Mouse (Mus musculus) skeletal muscle tissue, adult 2 months (tissue): ENCODE measurements at regions not wholly inside any gene's neighbourhood (a gene's known extent, or its start where the extent isn't known, plus 50 kb on each side); places are given as distances from the start of the nearest gene placed in this dataset.
A peak's percentile ranks its signal among the peaks of the same experiment; 100 is the strongest.

Source experiments
- DNase-seq: peaks from one replicate; pipeline ENCODE4 v3.0.0-alpha.2; 2012; ENCODE audit warnings: low read depth, low spot score

DNA sequence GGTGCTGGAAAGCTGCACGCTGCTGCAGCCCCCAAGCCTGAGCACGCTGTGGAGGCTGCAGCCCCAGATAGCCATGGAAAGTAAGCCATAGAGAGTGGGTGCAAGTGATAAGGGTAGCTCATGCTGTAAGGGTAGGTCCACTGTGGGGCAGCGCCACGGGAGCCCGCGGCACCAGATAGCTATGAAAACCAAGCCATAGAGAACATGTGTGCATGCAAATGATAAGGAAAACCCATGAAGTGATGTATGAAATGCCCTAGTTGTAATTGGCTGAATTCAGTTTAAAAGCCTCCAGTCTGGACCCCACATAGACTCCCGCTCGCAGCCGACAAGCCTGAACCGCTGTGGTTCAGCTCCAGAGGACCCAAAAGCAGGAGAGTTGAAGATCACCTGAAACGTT is 58.8 kb upstream of the L3mbtl3 start:
- DNase-seq, result no peak

DNA sequence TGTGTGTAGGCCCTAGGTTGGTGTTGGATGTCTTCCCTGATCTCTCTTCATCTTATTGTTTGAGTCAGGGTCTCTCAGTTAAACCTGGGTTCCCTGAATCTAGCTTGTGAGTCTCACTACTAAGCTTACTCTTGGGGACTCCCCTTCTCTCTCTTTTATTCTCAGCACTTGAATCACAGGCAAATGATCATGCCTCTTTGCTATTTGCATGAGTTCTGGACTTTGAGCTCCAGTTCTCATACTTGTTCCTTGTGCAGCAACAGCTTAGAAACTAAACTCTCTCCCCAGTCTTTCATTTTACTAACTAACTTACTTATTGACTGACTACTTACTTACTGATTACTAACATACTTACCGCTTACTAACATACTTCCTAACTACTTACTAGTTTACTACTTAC is 64.9 kb upstream of the L3mbtl3 start:
- DNase-seq, result no peak

DNA sequence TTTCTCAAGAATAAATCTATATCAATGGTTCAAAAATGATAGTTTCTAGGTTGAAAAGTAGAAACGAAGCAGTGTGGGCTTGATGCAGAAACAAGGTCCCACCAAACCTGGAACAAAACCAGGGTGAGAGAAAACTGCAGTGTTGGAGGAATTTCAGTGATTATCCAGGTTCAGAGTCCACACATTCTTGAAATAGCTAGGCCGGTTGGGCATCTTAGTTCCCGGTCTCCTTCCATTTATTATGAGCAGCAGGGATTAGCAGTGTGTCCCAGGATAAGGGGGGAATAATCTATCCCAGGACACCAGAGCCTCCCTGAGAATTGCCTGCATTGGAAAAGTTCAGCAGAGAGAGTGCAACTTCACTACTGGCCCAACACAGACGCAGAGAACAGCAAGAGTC is 108.5 kb upstream of the L3mbtl3 start:
- DNase-seq, result no peak

DNA sequence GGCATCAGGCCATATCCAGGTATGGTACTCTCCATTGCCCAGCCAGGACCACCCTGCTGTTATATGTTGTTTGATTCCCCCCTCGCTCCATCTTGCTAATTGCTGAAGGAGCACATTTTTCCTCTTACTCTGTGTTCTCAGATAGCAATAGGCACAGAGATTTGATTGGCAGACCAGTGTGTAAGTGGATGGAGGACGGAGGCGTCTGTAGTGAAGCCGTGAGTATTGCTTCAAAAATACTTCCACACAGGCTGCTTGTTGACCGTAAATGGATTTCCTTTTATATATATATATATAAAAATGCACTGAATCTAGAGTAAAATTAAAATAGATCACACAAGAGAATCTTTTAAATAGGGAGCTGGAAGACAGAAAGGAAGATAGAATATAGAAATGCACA is 115.6 kb upstream of the L3mbtl3 start:
- DNase-seq, result no peak

DNA sequence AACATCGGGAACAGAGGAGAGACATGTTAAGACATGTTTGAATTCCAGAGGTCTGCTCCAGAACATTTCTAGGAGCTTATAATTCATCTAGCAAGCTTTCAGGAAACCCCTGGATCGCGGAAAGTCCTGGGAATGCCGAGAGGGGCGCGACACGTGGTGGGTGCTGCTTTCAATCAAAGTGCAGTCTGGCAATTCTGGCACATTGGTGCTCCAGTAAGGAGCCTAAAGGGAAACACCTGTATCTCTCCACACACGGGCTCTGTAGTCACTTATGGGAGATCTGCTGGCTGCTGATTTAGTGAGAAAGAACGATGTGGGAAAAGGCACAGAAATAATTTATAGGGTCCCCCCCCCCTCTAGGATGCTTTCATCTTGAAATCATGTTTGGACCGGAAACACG is 116.4 kb upstream of the L3mbtl3 start:
- no peak for DNase-seq

DNA sequence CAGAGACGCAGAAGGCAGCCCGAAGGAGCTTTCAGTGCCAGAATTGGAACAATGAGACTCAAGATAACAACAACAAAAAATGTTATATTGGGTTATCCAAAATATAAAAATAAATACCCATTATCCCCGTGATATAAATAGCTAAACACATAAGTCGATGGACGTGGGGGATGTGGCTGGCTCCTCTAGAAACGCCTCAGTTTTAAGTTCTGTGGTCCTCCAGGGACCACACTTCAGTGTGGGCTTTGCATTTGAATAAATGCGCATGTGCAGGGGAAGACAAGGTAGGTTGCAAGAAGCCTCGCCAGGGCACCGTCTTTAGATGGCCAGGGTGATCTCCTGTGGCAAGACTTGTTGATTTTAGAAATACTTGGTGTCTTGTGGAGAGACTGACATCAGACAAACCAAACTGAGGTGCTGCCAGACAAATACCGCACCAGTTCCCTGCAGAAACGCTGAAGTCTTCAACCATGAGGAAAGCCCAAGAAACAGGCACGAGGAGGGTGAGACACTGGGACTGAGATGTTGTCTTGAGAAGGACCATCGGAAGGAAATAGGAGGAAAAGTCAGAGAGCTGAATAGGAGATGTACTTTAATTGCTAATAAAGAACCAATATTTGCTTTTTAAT is 117.2 kb upstream of the L3mbtl3 start:
- no peak for DNase-seq

DNA sequence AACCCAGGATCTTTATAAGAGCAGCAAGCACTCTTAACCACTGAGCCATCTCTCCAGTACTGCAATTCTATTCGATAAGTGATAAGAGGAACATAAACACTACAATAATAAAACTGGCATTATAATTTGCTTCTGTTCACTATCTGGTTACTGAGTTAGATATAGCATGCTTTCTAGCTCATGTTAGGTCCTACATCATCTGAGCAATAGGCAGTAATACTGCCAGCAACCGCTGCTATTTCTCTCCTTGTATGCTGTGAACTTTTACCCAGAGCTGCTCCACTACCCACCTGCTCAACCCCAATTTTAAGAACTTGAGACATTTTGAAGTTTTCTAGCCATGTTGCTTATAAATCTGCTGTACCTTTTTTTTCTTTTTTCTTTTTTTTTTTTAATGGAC is 118.0 kb upstream of the L3mbtl3 start:
- DNase-seq, result no peak

DNA sequence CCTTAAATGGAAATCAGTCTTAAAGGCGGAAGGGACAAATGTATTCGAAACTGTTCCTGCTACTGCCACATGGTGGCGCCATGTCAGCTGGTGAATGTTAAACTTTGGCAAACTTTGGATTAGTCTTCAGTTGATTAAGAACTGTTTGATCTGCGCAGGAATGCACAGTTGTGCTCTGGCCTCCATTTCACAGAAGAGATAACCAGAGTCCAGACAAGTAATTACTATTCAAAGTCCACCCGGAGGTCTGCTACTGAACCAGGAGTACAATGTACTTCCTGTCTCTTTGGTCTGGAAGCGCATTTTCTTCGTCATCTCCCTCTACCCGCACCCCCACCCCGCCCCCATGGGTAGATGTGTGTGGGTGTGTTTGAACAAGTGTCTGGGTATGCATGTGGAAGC is 118.6 kb upstream of the L3mbtl3 start:
- DNase-seq, result peak; percentile 13

DNA sequence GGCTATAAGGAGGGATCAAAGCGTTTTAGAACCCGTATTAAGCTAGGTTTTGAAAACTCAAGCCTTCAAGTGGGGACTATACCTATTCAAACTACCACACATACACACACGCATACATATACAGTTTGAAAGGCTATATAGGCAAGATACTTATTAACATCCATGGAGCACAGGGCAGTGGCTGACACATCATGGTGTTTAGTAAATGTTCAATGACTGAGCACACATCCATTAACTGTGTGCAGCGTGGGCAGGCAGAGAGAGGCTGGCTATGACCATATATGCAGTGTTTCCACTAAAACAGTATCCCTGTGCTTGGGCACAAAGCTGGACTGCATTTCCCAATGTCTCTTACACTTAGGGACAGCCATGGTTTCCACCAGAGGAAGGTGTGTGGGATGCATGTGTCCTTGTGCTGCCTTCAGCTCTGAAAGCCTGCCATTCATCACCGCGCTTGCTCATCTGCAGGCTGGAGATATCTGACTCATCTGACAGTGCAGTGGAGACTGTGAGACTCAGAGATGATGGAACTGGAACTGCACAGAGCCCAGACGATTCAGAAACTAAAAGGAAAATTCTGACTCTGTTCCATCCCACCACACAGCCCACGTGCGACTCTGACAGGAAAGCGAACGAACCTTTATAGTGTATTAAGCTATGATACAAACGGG is 124.6 kb upstream of the L3mbtl3 start:
- DNase-seq, result no peak

DNA sequence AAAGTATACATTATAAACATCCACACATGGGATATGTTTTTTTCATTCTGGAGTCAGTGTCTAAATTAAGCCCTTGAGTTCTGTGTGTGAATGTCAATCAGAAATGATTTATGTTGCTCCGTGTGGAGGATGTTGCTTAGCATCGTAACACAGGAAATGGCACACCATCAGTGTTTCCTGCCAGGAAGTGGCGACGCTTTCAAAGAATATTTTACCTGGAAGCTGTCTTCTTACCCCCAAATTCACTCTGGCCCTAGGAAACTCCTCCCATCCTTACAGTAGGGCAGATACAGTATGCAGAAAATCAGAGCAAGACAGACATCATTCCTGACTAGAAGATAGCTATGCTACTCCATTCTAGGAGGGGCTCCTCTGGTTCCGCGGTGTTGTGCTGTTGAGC is 145.1 kb upstream of the L3mbtl3 start:
- DNase-seq, result no peak

DNA sequence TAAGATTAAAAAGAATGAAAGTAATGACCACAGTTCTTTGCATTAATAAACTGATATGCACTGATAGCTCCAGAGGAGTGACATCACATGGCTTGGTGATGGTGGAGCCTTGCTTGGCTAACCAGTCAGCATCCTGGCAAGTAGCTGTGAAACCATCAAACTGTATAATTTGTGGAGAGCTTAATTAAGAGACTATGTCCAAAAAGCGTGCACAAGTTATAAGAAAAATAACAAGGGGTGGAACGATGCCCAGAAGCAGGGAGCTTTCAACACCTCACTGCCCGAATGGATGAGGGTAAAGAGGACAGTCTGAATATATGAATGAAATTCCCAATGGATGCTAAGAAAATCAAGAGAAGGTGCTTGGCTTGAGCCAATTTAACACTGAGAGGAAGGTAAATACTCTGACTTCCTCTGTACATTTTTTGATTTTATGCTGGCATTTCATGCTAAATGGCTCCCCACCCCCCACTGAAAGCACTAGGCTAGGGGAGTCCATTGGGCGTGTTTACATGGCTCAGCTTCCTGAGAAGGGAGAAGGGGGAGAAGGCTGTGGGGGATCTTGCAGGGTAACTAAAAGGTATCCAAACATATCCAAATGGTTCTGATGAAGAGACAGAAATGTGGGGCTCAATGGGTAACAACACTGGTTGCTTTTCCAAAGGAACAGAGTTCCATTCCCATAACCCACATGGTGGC is 150.2 kb upstream of the L3mbtl3 start:
- no peak for DNase-seq

DNA sequence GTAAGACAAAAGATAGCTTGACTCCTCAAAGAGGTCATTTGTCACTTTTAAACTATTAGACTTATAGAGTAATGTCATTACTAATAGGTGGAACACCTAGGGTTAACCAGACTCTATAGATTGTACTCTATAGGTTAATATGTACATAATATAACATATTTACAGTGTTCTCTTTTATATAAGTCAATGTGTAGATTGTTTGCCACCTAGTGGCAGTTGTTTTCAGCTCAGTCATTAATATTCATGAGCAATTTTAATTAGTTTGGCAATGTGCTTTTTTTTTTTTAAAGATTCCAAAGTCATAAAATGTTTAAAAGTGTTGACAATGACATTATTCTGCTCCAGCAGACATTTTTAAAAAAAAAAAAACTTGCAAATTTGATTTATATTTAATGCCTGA is 164.4 kb upstream of the L3mbtl3 start:
- DNase-seq, result no peak

DNA sequence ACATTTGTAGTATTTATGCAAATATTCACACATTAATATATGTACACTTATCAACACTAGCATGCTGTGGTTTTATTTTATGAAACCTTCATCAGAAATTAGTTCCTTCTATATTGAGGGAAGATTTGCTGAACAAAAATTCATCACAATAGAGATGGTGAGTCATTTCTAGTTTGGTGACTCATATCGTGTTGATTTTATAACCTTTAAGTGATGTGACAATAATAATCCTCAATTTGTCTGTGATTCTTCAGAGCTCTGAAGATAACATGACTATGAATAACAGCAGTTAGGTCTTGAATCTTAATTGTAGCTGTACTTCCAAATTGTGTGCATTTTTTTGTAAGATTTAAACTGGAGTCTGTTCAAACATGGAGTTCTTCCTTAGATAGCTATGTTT is 168.3 kb upstream of the L3mbtl3 start:
- DNase-seq, result no peak

DNA sequence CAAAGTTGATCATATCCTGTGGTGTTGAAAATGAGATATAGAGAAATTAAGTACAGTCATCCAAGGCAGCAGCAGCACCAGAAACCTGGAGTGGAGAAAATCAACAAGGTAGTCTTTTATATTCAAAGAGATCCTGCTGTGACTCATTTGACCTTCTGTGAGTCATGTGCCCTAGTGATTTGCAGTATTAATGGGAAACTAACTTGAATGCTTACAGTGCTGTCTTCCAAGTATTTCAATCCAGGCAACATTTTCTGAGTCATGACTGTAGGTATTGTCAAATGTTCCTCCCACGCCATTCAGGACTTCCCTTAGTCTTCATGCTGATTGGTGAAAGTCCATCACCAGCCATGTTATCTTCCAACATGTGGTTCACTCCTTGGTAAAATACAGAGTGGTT is 169.0 kb upstream of the L3mbtl3 start:
- no peak for DNase-seq

DNA sequence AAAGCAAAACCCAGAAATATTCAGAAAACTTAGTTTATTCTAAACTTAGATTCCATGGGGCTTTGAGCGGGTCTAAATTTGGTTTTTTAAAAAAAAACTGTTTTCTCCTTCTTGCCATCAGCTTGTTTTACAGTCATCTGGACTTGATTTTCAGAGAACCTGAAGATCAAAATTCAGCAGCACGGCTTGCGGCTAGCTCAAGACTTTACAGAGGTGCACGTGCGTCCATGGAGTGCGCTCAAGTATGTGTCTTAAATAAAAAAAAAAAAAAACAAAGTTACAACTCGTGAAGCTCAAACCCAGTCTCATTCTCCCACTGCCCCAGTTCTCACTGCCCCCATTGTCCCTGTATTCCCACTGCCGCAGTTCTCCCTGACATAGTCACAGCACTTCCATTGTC is 180.5 kb upstream of the L3mbtl3 start:
- DNase-seq, result no peak

DNA sequence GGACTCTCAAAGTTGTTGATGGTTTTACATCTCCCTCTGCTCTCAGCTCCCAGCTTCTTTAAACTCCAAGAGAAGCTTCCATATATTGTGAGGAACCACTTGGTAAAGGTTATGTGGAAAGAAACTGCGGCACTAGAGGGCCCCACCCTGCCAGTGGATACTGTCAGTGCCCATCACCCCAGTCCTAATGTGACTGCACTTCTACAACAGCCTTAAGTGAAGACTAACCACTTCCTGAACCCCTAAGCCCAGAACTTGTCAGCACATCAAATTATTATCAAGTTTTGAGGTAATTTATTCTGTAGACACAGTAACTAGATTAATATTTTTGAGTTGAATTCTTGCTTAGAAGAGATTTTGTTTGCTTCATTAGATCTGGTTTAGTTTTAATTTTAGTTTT is 182.3 kb upstream of the L3mbtl3 start:
- DNase-seq, result no peak

DNA sequence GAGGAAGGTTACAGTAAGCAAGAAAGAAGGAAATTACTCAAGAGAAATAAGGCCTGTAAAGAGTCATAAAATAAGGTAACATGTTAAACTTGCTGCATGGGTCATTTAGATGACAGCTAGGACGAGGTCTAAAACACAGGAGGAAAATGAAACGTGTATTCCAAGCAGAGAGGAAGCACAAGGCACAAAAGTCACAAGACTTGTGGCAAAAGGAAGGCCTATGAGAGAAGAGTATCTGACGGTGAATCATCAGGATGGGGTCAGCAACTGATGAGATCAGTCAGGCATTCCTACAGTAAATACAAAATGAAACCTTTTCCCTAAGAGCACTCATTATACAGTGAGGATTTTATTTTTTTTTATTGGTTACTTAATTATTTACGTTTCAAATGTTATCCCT is 183.6 kb upstream of the L3mbtl3 start:
- no peak for DNase-seq

DNA sequence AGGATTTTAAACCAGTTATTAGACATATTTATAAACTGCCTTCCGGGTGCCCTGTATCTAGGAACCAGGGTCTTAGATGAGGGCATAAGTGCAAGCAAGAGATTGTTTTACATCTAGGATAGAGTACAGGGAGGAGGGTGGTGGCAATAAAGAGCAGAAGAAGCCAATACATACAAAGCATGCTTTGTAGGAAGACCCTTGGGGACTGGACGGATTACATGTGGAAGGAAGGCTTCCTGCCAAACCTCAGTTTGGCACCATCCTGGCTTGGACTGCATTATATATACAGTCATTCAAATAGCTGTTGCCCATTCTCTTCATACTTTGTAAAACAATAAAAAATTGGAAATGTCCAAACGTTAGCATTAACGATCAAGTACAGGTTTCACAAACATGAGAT is 184.7 kb upstream of the L3mbtl3 start:
- no peak for DNase-seq

DNA sequence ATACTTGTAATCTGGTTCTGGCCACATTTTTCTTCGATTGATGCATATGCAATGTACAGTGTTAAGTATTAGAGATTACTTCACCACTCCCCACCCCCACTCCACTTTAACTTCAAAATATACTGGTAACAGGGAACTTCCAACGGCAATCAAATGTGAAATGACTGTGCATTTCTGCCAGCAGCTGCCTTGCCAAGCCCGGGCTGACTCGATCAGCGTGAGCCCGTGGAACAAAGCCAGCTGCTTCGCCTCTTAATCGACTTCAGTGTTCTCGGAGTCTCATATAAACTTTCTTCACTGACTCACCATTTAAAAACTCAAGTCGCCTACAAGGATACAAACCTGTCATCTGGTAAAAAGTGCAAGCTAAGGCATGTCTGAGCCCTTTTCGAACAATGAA is 188.7 kb upstream of the L3mbtl3 start:
- DNase-seq, result peak; percentile 48

DNA sequence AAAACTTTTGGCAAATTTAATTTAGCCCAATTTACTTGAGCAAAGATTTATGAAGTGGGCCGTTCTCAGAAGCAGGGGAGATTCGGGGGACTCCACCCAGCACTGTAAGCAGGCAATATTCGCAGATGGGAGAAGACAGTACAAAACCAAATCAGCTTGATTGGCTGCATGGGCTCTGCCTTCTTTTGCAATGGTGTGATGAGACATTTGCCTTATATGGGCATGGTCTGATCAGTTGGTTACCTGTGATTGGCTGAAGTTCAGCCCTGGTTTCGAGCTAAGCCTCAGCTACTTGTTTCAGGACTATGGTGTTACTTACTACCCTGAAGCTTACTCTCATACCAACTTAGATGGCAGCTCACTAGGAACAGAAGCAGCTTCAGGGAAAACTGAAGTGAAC is 185.6 kb upstream of the Arhgap18 start:
- no peak for DNase-seq

DNA sequence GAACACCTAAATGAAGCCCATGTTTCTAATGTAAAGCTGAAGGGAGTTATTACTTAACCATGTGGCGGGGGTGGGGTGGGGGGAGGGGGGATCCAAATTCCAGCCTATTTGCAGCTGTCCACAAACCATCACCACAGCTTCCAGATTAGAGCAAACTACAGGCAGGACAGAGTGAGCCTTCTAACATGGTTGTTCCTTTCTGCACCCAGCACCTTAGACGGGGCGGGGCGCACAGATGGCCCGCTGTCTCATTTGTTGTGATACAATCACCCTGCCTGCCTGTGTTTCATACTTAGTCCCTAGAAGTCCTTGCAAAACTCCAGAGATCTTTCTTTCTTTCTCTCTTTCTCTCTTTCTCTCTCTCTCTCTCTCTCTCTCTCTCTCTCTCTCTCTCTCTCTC is 182.8 kb upstream of the Arhgap18 start:
- DNase-seq, result no peak

DNA sequence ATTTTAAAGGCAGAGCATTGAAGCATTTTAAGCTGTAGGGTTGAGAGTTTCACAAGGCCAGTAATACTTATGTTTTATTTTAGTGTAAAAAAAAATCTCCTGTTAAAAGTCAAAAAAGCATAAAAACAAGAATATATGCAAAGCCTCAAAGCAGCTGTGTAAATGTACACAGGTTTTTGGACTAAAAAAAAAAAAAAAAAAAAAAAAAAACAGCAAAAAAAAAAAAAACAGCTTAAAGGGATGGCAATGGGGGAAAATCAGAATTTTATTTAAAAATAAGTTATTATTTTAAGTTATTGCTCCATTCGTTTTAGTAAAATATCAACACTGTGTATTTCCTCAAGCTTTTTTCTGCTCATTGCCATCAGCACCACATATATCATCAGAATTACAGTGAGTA is 181.8 kb upstream of the Arhgap18 start:
- no peak for DNase-seq

DNA sequence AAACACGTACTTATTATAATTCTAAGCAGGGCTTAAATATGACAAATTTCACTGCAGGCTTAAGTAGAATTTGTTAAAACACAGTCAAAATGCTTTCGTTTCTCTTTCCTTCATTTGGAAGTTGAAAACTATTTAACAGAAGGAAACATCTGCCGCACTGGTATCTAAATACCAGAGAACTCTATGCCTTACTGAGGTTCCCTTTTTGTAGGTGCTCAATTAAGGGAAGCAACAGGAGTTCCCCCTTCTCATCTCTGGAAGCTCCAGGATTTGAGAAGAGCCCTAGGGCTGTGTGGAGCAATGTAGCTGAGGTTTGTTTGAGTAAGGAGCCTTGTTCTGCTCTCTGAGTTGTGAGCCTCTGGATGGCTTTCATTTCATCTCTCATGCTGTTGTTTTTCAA is 177.1 kb upstream of the Arhgap18 start:
- no peak for DNase-seq
